Mouse (Mus musculus) small intestine, adult 2 months (tissue): Measurements from ENCODE around the gene Mrps12.

ENCODE experiments used
- CTCF ChIP-seq: fragments of 200-500 bp; IDR thresholded peaks from 2 replicates; pipeline ENCODE4 v1.5.1; 2012; ENCODE audit warnings: low read depth, mild to moderate bottlenecking, control low read depth, inconsistent platforms, low read length, moderate library complexity, mixed read lengths; ENCODE audit not compliant: insufficient replicate concordance, insufficient read length; ENCODE audit errors: extremely low read depth
- POLR2A ChIP-seq: fragments of 200-500 bp; IDR thresholded peaks from 2 replicates; pipeline ENCODE4 v1.6.1; 2012; ENCODE audit warnings: low read depth, mild to moderate bottlenecking, control low read depth, inconsistent platforms, low read length, moderate library complexity

DNA sequence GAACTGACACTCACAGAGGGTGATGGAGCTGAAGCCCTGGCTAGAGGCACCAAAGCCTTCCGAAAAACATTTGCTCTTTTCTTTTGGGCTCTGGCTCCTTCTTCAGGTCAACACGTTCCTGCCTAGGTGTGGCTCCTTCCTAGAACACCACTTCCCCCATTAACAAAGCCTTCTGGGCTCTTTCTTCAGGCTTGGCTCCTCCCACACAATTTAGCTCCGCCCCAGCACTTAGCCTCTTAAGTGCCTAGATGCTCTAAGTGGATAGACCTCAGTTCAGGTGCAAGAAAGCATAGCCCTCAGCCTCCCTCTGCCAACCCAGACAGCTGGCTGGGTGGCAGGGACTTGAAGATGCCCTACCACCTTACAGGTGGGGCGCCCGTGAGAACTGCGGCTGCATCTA is 5.9 kb downstream of the Mrps12 start:
- TF ChIP-seq CTCF: no peak
- no peak for TF ChIP-seq POLR2A
